Mouse (Mus musculus) left cerebral cortex, postnatal 36 days (tissue): Measurements from ENCODE around the gene Ttc21a. TPM values are rescaled to one million over a fixed set of nuclear protein-coding genes. Genes with fewer than 3 reads are reported as not detected.

Experiments
- DNase-seq, 2 experiments: peaks; one replicate each; pipeline ENCODE4 v3.0.0; 2021 to 2022; ENCODE audit warnings: low spot score in 2 of 2, mixed read lengths in 1 of 2
- intact Hi-C: fragments of 180-260 bp; cut with DNase I; formaldehyde crosslinking; loops from one replicate; pipeline ENCODE4 v1.15.1; 2025
- total RNA-seq, 2 experiments: library from RNA; stranded (reverse); gene quantifications; 2 replicates each; pipeline ENCODE4 v1.2.3; 2021

Gene Ttc21a
- total RNA-seq, 2 experiments from 2014 or later, result 0.50 to 0.67 TPM

DNA sequence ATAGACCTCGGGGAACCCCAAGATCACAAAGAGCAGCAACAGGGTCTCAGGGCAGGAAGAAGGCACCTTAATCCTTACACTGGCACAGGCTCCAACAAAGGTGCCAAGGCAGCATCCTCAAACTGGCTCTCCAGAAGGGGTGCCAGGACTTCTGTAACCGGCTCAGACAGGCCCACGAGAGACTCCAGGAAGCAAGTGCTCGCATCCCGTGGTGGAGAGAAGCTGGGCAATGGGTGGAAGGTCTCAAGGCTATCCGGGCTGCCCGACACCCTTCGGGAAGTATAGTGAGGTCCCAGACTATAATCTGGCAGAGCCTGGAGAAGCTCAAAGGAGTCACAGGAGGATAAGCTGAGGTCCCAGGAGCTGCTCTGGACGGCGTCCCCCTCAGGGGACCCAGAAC is 34.8 kb downstream of the Ttc21a start:
- intact Hi-C loops, result no loop called here
- DNase-seq, result no peak

DNA sequence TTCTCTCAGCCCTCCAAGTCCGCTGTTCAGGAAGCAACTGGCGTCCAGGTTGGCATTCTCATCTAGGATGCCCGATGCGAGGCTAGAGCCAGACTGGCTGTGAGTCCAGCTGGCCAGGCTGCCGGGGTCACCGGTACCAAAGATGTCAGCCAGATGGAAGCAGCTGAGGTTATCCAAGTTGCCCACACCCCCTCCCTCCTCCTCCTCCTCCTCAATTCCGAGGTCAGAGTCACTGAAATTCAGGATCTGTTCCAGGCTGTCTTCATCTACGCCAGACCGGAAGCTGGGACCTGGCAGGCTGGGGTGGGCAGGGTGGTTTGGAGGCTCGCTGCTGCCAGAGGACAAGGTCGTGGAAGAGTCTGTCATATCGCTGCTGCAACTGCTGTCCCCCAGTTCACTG is 35.2 kb downstream of the Ttc21a start:
- DNase-seq, result no peak
- intact Hi-C loops, result no loop called here

DNA sequence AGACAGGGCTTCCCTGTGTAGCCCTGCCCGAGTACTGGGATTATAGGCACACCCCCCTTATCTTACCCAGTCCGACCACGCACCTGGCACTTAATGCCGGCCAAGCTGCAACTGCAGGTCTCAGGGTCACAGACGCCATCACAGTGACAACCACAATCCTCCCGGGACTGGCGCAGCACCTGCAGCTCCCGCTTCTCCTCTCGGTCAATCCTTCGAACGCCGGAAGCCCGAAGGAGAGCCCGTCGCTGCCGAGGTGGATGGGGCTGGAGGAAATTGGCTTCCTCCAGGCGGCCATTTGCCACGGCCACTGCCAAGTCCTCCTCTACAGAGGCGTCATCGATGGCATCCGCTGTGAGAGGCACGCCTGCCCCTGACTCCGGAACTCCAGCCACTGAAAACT is 35.9 kb downstream of the Ttc21a start:
- intact Hi-C loops, result no loop called here
- DNase-seq, result no peak

DNA sequence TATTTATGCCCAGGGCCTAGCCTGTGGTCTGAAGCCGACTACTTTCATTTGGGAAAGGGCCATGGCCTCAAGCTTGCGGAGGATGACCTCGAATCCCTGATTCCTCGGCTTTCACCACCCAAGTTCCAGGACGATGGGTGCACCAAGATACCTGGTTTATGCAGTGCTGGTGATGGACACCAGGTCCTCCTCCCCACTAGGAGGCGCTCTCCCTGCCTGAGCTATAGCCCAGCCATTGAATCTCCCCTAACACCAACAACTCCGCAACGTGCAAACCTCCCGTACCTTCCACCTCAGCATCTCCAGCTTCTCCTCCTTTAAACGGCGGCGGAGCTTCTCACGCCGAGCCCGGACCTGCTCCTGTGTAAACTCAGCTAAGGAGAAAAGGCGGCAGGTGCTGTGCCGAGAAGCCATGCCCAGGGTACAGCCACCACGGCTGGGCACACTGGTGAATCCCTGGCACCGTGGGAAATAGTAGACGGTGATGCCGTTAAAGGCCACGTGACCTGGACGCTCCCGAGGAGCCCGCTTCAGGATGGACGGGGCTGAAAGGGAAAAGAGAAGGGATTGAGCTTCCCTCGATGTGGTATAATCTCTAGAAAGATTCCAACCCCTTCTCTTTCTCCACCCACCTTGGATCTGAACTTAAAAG is 36.6 kb downstream of the Ttc21a start:
- intact Hi-C loops, result no loop called here
- DNase-seq, result no peak

DNA sequence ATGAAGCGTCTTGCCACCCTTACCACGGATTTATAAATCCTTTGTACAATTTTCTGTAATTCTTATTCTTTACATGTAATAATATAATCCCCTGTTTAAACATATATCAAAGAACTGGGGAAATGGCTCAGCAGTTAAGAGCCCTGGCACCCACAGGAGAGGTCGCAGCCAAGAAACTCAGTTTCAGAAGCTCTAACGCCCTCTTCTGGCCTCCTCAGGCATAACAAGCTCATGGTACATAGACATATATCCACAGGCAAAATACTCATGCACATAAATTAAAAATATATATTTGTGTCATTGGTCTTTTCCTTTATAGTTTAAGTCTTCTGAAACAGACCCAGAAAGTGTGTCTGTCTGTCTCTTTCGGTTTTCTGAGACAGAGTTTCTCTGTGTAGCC is 37.2 kb downstream of the Ttc21a start:
- intact Hi-C loops, result no loop called here
- no peak for DNase-seq

DNA sequence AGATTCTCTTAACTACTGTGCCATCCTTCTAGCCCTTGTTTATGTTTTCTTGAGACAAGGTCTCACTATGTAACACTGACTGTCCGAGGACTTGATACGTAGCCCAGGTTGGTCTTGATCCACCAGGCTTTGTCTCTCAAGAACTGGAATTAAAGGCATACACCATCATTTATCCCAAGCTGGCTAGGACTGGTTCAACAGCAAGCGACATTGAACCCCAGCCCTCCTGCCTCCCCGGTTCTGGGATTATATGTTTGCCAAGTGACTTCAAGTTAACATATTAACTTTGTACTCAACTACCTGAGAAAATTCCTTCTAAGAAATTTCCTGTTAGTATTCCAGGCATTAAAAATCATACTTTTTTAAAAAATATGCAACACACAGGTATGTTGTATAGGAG is 37.9 kb downstream of the Ttc21a start:
- DNase-seq, result no peak
- intact Hi-C loops, result no loop called here

DNA sequence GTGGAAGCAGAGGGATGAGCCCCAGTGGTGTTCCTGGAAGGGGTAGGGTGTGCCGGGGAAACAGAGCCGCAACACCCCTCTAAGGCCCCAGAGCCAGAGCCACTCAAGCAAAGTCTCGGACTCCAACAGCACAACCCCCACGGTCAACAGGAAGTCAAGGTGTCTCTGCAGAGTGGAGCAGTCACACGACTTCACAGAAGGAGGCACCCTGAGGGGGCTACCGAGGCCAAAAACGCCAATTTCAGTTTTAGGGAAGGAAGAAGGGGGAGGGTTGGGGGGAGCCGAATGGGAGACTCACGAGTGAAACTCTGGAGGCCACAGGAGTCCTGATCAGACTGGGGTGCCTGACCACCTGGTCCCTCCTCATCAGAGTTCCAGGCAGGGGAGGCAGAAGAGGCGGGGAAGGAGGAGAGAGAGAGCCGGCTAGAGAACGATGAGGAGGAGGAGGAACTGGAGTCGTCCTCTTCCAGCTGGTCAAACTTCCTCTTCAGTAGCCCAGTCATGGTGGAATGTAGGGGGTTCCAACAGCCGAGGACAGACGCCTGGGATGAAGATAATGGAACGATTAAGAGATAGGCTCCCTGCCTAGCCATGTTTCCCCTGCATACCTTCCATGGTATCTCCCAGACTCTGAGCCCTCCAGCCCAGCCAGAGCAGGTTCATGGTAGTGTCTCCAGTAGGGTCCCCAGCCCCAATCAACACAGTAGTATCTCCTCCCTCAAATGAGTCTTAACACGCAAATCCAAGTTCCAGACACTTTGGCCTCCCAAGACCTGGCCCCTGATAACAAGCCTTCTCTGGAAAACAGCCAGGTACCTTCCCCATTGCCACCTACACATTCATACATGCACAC is 39.5 kb downstream of the Ttc21a start:
- intact Hi-C loops, result no loop called here
- DNase-seq, result no peak

DNA sequence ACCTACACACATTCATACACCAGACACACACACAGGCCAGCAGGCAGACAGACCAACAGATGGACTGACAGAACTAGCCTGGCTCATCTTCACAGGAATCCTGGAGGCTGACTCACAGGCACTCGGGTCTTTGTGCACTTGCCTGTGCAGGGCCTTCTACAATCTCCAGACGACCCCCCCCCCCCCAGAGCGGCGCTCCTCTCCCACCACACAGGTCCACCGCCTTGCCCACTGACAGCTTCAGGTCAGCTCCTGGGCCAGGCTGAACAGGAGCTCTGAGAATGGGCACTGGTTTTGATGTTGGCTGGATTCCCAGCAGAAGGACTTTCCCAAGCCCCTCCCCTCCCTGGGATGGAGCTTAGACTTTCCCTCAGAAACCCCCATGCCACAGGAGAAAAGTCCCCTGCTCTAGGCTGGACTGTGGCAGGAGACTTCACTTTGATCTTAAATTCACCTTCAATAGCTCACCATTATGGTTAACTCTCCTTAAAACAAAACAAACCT is 40.2 kb downstream of the Ttc21a start:
- intact Hi-C loops, result no loop called here
- peak in 1 of 2 experiments; percentile 21 for DNase-seq

DNA sequence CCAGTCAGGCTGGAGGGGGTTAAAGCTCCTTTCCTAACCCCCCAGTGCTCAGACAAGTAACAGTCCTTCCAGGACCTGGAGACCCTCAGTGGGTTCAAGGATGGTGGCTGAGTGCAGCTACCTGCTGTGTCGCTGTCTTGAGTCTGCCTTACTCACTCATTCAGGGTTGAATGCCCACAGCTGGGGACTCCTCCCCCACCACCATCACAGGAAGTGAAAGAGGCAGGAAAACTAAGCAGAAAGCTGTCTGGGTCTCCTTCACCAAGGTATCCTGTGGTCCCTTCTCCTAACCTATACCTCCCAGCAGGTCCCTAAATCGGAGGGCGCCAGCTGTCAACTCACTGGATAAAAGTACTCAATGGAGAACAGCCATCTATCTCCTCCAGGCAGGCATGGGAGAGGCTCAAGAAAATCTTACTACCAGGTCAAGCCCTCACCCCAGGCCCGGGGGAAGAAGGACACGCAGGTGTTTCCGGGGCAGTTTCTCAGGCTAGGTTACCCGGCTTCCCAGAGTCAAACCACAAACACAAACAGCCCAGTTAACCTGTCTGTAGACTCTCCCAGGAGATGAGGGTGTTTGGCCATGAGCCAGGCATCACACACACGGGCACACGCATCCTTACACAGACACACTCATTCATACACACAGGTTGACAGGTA is 40.9 kb downstream of the Ttc21a start:
- intact Hi-C loops, result no loop called here
- DNase-seq, result peak in 1 of 2 experiments; percentile 13

DNA sequence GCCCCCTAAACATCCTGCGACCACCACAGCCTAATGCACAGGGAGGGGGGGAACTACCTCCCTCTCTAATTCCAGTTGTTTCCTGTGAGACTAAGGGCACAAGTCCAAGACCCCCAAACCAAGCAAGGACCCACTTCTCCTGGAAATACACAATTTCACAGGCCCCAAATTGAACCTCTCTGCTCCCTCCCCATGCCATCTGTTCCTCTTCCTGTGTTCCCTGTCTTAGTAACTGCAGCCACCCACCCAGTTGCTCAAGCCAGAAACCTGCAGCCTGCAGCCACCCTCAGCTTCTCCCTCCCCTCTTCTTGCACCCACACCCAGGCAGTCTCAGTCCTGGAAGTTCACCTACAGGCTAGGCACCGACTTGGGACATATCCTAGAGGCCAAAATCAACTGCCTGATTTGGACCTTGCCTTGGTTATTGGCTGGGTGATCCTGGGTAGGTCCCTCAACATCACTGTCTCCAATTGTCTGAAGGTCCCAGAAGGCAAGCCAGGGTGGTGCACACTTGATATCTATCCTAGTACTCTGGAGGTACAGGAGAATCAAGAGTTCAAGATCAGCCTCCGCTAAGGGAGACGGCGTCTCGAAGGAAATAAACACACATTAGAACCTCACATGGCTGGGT is 41.5 kb downstream of the Ttc21a start:
- intact Hi-C loops, result no loop called here
- DNase-seq, result peak; percentile 67 to 79

DNA sequence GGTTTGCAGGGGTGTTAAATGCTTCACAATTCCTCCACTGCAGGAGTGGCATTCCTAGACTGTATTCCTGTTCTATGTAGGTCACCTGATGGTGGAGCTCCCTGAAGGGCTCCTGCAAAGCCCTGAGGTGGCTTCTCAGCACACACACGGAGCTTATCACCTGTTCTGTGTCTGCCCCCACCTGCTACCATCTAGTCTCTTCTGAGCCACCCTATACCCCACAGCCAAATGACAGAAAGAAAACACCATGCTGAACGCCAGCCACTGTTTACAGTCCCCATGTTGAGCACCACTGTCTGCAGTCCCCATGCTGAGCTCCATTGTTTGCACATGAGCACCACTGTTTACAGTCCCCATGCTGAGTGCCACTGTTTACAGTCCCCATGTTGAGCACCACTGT is 42.3 kb downstream of the Ttc21a start:
- intact Hi-C loops, result no loop called here
- no peak for DNase-seq

DNA sequence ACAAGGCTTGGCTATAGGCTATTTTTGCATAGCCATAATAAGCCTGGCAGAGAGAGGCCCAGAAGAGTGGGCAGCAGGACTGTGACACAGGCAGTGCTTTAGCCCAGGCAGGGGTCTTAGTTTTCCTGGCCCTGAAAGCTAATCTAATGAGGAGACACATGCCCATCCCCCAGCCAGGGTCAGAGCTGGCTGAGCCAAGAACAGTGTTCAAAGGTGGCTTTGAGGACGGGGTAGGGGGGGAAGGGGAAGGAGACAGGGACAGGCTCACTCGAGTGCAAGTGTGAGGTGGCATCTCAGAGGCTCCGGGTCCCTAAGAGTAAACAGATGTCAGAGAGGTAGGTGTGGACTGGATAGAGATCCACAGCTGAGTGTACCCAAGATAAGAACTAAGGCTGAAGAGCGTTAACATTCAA is 43.4 kb downstream of the Ttc21a start:
- intact Hi-C loops, result no loop called here
- DNase-seq, result no peak

DNA sequence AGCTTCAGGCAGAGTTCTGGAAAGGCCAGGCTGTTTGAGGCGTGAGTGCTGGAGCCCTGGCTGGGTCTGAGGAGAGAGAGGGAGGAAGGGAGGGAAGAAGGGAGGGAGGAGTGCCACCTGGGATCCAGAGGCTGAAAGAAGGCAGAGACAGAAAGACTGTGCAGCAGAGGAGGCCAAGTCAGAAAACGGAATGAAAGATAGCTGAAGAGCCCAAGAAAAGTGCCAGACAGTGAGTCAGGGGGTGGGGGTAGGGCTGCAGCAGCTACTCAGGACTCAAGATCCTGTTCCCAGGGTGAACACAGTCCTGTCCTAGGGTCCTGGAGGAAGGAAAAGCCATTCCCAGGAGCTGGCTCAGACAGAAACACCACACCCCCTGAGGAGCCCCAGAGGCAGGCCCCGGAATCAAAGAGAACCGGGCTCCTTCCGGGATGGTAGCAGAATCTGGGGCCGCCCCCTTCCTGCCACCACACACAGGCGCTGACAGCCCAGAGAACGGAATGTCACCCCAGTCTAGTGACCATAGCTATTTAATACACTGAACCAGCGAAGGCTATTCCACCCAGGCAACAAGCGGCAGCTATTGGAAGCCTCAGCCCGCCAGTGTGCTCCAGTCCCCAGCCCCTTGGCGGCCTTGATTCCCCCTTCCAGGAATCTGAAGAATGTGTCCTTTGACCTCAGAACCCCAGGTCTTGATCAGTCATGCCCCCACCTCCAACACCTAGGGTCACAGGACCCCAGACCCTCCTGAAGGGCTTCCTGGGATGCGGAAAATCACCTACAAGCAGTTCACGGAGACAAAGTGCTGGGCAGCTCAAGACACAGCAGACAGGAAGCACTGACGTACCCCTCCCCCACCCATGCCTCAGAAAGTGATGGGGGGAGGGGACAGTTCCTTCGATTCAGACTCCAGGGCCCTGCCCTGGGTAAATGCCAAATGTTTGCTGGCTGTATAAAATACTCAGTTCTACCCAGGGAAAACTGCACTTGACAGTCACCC is 44.1 kb downstream of the Ttc21a start:
- peak; percentile 59 to 62 for DNase-seq
- intact Hi-C loops, result loop anchor here (2.0 kb wide), 1 partner anchor 29 kb away; no protein-coding TSS in a partner anchor

DNA sequence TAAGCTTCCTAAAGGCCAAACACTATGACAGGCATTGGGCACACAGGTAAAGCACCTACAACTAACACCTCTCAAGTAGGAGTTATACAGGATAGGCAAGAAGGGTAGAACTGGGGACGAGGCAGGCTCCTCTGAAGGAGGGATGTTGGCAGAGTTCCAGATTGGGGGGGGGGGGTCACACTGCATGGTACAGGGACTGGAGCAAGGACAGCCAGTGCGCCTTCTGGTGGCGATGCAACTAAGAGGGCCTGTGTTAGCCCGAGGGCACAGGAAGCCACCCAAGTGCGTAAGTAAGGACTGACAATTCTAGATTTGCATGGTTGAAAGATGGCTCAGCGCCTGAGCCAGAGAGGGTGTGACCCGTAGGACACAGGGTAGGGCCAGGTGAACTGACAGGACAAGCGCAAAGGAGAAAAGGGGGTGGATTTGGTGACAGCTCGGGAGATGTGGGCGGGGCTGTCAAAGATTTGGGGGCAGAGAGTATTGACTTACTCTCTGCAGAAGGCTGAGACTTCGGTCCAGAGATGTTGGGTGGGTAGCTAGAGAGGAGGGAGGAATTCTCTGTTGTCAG is 44.9 kb downstream of the Ttc21a start:
- intact Hi-C loops, result loop anchor here (2.0 kb wide), 1 partner anchor 28 kb away; no protein-coding TSS in a partner anchor
- peak; percentile 56 for DNase-seq

DNA sequence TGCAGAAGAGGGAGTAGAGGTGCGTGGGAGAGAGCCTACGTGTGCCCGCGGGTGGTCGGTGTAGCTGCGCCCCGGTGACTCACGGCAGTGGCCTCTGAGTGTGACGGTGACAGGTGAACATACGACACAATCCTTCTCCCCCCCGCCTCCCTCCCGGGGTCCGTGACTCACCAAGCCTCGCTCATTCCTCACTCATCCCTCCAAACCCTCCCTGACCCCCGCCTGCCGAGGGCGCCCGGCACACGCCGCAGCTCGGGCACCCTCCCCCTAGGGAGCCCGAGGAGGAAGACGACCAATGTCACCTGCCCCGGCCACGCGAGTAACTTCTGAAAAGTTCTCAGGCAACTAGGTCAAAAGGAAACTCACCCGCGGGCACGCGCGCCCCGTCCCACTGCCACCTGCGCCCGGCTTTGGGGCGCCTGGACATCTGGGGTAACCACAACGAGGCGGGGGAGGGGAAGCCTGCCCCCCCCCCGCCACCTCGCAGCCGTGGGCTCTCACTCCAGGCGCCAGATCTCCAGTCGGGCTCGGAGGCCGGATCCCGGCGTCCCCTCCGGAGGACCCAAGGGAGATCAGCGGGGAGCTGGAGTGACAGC is 45.6 kb downstream of the Ttc21a start:
- intact Hi-C loops, result loop anchor here (2.0 kb wide), 1 partner anchor 28 kb away; no protein-coding TSS in a partner anchor
- DNase-seq, result peak; percentile 46 to 50

DNA sequence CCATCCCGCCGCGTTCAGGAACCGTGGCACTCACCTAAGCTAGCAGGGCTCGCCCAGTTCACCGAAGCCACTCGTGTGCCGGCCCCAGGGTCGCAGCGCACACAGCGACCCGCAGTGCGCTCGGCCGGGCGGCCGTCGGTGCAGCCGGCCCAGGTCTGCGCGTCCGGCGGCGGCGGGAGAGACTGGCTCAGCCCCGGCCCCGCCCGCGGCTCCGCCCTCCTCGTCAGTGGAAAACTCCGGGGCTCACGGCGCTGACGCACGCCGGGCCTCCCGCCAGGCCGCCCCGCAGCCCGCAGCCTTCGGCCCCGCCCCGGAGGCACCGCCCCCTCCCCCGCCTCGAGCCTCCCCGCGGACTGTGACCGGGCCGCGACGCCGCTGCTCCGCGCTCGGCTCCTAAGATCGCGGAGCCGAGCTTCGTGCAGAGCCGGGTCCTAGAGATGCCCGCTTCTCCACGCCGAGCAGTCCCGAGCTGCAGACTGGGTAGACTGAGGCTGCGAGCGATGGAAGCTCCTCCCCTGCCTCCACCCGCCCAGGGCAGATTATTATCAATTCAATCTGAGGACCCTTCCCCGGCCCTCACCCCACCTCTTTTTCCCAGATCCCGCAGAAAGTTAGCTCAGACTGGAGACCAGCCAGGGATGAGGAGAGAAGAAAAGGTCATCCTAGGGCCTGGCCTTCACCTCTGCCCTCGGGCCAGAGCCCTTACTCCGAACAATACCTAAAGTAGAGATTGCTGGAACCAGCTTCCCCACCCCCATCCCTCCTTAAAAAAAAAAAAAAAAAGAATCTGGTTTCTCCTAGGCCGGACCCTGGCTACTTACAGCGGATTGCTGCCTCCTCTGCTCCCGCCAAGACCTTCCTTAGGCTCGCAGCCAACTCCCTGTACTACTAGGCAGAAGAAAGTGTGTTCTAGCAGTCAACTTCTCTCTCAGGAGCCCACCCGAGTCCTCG is 46.5 kb downstream of the Ttc21a start:
- intact Hi-C loops, result loop anchor here (2.0 kb wide), 1 partner anchor 27 kb away; no protein-coding TSS in a partner anchor
- peak; percentile 88 to 93 for DNase-seq

DNA sequence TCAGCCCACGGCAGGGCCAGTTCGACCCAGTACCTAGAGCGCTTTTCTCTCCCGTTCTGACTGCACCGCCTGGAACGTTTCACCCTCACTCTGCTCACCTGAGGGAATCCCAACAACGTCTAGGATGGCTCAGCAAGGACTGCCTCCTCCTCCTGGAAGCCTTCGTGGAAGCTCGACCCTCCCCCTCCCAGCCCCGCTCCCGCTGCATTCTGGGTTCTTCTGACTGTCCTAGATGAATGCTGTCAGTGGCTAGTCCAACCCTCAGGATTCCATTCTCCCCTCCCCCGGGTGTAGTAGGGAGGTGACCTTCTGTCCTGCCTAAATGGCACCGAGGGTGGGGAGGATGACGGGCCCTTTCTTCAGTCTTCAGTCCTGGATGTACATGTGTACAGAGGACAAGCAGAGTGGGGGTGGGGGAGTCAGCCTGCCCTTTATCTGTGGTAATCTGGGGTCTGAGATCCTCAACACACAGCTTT is 47.2 kb downstream of the Ttc21a start, which contains the start of gene Csrnp1:
Csrnp1 (minus strand) TSS at position 123 of the 476 bp plus-strand sequence.
- intact Hi-C loops, result no loop called here
- no peak for DNase-seq
